Mouse (Mus musculus) forebrain, embryonic 15.5 days (tissue): ENCODE data around the gene Ampd3. TPM values are rescaled to one million over a fixed set of nuclear protein-coding genes. Genes with fewer than 3 reads are reported as not detected.

Experiments used
- ATAC-seq: fragments of 200-750 bp; cut with Nextera tagmentation; replicated peaks from 2 replicates; pipeline ENCODE4 v1.8.0; 2017; ENCODE audit warnings: mild to moderate bottlenecking, moderate TSS enrichment, moderate library complexity
- H3K27ac ChIP-seq: fragments of 300-500 bp; sonication (generic); replicated peaks from 2 replicates; pipeline ENCODE4 v1.5.1; 2015; ENCODE audit warnings: mild to moderate bottlenecking, inconsistent platforms
- H3K27me3 ChIP-seq: fragments of 300-500 bp; sonication (generic); 2 replicates; pipeline ENCODE4 v1.6.1; 2015; ENCODE audit warnings: inconsistent platforms
- H3K36me3 ChIP-seq: fragments of 300-500 bp; sonication (generic); 2 replicates; pipeline ENCODE4 v1.6.1; 2015; ENCODE audit warnings: mild to moderate bottlenecking, inconsistent platforms
- H3K4me1 ChIP-seq: fragments of 300-500 bp; sonication (generic); 2 replicates; pipeline ENCODE4 v1.6.1; 2015; ENCODE audit warnings: inconsistent platforms
- H3K4me2 ChIP-seq: fragments of 300-500 bp; sonication (generic); replicated peaks from 2 replicates; pipeline ENCODE4 v1.6.1; 2015; ENCODE audit warnings: mild to moderate bottlenecking, inconsistent platforms
- H3K4me3 ChIP-seq: fragments of 300-500 bp; sonication (generic); 2 replicates; pipeline ENCODE4 v1.5.1; 2015; ENCODE audit warnings: mild to moderate bottlenecking, inconsistent platforms
- H3K9ac ChIP-seq: fragments of 300-500 bp; sonication (generic); replicated peaks from 2 replicates; pipeline ENCODE4 v1.6.1; 2015; ENCODE audit warnings: mild to moderate bottlenecking, inconsistent platforms
- H3K9me3 ChIP-seq: fragments of 300-500 bp; sonication (generic); 2 replicates; pipeline ENCODE4 v1.6.1; 2016; ENCODE audit warnings: inconsistent platforms
- WGBS: fragments of 180-500 bp; shearing (Covaris S2); methylation state at CpG from one replicate; pipeline ENCODE4 v1.1.7; 2015; ENCODE audit warnings: mixed read lengths; 5-methylcytosine and 5-hydroxymethylcytosine counted together
- polyA plus RNA-seq: library from polyadenylated mRNA; unstranded; fragments of >200 nt; fragmentation: Nextera tagmentation; extraction: Ambion mirVana; gene quantifications from 2 replicates; pipeline ENCODE4 v1.2.1, GENCODE M21; 2015

The Ampd3 gene
- polyA plus RNA-seq, 1 experiment from 2014 or later, result 4.4 TPM

- no peak for ATAC-seq
Observed at GRCm38 (mm10) chr7:110808962-110809361, 41.0 kb downstream of the Ampd3 start.

GRCm38 (mm10) chr7:110809585-110810557, 41.9 kb downstream of the Ampd3 start:
- no peak overlapping the region for H3K27ac ChIP-seq
- H3K27me3 ChIP-seq, result no peaks in the 10 kb centered on the region
- ATAC-seq, result no peak
- WGBS, result 83% methylated on average over 18 of the region's 18 CpGs
- no peaks in the 10 kb centered on the region for H3K36me3 ChIP-seq
- no peak overlapping the region for H3K9ac ChIP-seq
- no peak overlapping the region for H3K4me2 ChIP-seq
- H3K4me1 ChIP-seq, result no peaks in the 10 kb centered on the region
- H3K4me3 ChIP-seq, result no peak overlapping the region
- no peaks in the 10 kb centered on the region for H3K9me3 ChIP-seq

More at GRCm38 (mm10) chr7:110808962-110809361, 41.0 kb downstream of the Ampd3 start:
- H3K9ac ChIP-seq, result no peak overlapping the region
- H3K27ac ChIP-seq, result no peak overlapping the region; the same call in 1 of the 2 replicates
- no peaks in the 10 kb centered on the region for H3K9me3 ChIP-seq
- no peaks in the 10 kb centered on the region for H3K27me3 ChIP-seq
- WGBS, result 66% methylated on average over 3 of the region's 3 CpGs
- H3K4me1 ChIP-seq, result peaks cover 4% of the 10 kb centered on the region; the same call in 1 of the 2 replicates
- H3K36me3 ChIP-seq, result no peaks in the 10 kb centered on the region
- no peak overlapping the region for H3K4me2 ChIP-seq
- no peak overlapping the region for H3K4me3 ChIP-seq

DNA sequence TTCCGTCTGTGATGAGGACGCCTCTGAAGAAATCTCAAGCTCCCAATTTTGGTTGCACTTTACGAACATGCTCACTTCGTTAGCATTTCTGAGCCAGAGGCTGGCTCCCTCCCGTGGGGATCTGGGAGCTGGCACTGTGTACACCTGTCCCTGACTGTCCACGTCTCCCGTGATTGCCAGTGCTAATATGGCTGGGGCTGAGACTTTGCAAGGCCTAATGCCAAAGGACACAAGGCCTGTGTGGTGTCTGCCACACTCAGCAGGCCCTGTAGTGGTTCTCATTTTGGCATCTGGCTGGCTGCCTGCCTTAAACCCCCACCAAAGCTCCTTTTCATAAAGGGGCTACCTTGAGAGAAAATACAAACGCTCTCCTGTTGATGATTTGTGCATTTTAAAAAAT, 43.0 kb downstream of the Ampd3 start:
- no peaks in the 10 kb centered on the region for H3K36me3 ChIP-seq
- no peak overlapping the region for H3K9ac ChIP-seq
- H3K9me3 ChIP-seq, result no peaks in the 10 kb centered on the region
- no peak overlapping the region for H3K4me3 ChIP-seq
- no peak overlapping the region for H3K27ac ChIP-seq
- H3K4me1 ChIP-seq, result no peaks in the 10 kb centered on the region
- no peak for ATAC-seq
- H3K4me2 ChIP-seq, result no peak overlapping the region
- WGBS, result 71% methylated on average over 8 of the region's 8 CpGs
- no peaks in the 10 kb centered on the region for H3K27me3 ChIP-seq

GRCm38 (mm10) chr7:110811529-110811928, 43.5 kb downstream of the Ampd3 start:
- WGBS, result 84% methylated on average over 5 of the region's 5 CpGs
- H3K9me3 ChIP-seq, result no peaks in the 10 kb centered on the region
- no peak overlapping the region for H3K4me2 ChIP-seq
- no peak for ATAC-seq
- no peaks in the 10 kb centered on the region for H3K4me1 ChIP-seq
- H3K9ac ChIP-seq, result no peak overlapping the region
- no peaks in the 10 kb centered on the region for H3K27me3 ChIP-seq
- H3K4me3 ChIP-seq, result no peak overlapping the region
- H3K27ac ChIP-seq, result no peak overlapping the region
- no peaks in the 10 kb centered on the region for H3K36me3 ChIP-seq

GRCm38 (mm10) chr7:110813983-110814382, 46.0 kb downstream of the Ampd3 start:
- Histone ChIP-seq H3K9me3 (no peaks in the 10 kb centered on the region), H3K27me3 (no peaks in the 10 kb centered on the region), H3K4me2 (no peak overlapping the region), H3K4me1 (no peaks in the 10 kb centered on the region), H3K36me3 (no peaks in the 10 kb centered on the region), H3K4me3 (no peak overlapping the region), H3K9ac (no peak overlapping the region), H3K27ac (no peak overlapping the region)
- ATAC-seq, result no peak
- 87% methylated on average over 1 of the region's 1 CpGs for WGBS

DNA sequence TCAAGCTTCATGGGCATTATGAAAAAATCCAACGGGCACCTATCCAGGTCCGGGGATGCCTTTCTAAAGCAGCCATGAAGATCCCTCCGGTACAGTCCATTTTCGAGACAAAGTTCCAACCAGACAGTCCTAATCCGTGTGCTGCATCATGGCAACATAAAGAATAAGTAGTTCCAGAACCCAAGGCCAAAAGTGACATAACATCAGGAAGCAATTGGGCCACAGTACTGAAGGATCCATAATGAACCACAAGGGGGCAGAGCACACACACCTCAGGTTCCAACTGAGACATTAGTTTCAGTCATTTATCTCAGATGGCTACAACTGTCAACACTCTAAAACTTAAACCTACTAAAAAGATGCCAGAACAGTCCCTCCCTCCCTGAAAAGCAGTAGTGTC, 48.0 kb downstream of the Ampd3 start:
- no peaks in the 10 kb centered on the region for H3K27me3 ChIP-seq
- no peak overlapping the region for H3K27ac ChIP-seq
- H3K4me1 ChIP-seq, result no peaks in the 10 kb centered on the region
- no peak overlapping the region for H3K4me3 ChIP-seq
- peaks cover 4% of the 10 kb centered on the region; the same call in 1 of the 2 replicates for H3K36me3 ChIP-seq
- no peak overlapping the region for H3K9ac ChIP-seq
- no peak overlapping the region for H3K4me2 ChIP-seq
- no peak for ATAC-seq
- no peaks in the 10 kb centered on the region for H3K9me3 ChIP-seq
- WGBS, result 79% methylated on average over 5 of the region's 5 CpGs

DNA sequence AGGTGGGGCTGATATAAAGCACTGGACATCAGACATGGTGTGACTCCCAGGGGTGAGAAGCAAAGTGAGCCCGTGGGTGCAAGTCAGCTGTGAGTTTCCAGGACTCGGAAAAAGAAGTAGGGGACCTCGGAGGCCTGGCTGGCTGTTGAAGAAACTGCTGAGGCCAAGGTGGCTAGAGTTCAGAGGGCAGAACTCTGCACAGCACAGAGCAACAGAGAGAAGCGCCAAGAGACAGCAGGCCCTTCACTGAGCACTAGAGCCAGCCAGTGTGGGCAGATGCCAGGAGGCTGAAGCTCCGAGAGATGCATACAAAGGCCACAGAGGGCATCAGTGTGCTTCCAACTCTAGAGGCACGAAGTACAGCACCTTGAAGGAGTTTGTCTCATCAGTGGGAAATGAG, 50.2 kb downstream of the Ampd3 start:
- H3K4me3 ChIP-seq, result no peak overlapping the region
- no peak overlapping the region for H3K4me2 ChIP-seq
- no peaks in the 10 kb centered on the region for H3K4me1 ChIP-seq
- H3K9ac ChIP-seq, result no peak overlapping the region
- no peak overlapping the region for H3K27ac ChIP-seq
- H3K36me3 ChIP-seq, result peaks cover 11% of the 10 kb centered on the region
- no peaks in the 10 kb centered on the region for H3K27me3 ChIP-seq
- no peak for ATAC-seq
- no peaks in the 10 kb centered on the region for H3K9me3 ChIP-seq
- WGBS, result 86% methylated on average over 6 of the region's 6 CpGs

GRCm38 (mm10) chr7:110818787-110819350, 50.9 kb downstream of the Ampd3 start:
- no peak overlapping the region for H3K4me2 ChIP-seq
- no peak for ATAC-seq
- no peaks in the 10 kb centered on the region for H3K27me3 ChIP-seq
- peaks cover 17% of the 10 kb centered on the region for H3K36me3 ChIP-seq
- H3K27ac ChIP-seq, result no peak overlapping the region
- H3K9me3 ChIP-seq, result no peaks in the 10 kb centered on the region
- WGBS, result 92% methylated on average over 11 of the region's 11 CpGs
- H3K4me3 ChIP-seq, result no peak overlapping the region
- no peak overlapping the region for H3K9ac ChIP-seq
- no peaks in the 10 kb centered on the region for H3K4me1 ChIP-seq

- no peak overlapping the region for H3K4me3 ChIP-seq
- peaks cover 31% of the 10 kb centered on the region for H3K36me3 ChIP-seq
- no peaks in the 10 kb centered on the region for H3K4me1 ChIP-seq
- H3K9ac ChIP-seq, result no peak overlapping the region
- no peak overlapping the region for H3K27ac ChIP-seq
- ATAC-seq, result no peak
- 63% methylated on average over 5 of the region's 5 CpGs for WGBS
- no peaks in the 10 kb centered on the region for H3K9me3 ChIP-seq
- no peaks in the 10 kb centered on the region for H3K27me3 ChIP-seq
- no peak overlapping the region for H3K4me2 ChIP-seq
Observed at GRCm38 (mm10) chr7:110821068-110821467, 53.1 kb downstream of the Ampd3 start.

DNA sequence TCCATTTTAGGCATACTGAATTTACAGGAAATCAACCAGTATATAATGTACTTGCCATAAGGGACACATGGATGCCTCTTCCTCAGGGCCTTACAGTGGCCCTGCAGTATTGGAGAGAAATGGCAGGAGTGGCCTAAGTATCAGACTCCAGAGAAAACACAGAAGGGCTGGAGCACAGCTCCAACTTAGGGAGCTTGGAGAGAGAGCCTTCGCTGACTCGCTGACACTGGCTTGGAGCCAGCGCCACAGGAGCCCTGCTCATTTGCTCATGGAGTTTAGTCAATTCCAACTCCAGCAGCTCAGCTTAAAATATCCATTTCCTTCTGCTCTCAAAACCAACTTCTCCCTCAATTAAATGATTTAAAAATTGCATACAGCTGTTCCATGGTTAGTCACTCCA, 53.6 kb downstream of the Ampd3 start:
- no peak overlapping the region for H3K9ac ChIP-seq
- no peak overlapping the region for H3K4me3 ChIP-seq
- H3K27me3 ChIP-seq, result no peaks in the 10 kb centered on the region
- no peak overlapping the region for H3K27ac ChIP-seq
- H3K4me2 ChIP-seq, result no peak overlapping the region
- H3K36me3 ChIP-seq, result peaks cover 31% of the 10 kb centered on the region
- ATAC-seq, result no peak
- no peaks in the 10 kb centered on the region for H3K4me1 ChIP-seq
- no peaks in the 10 kb centered on the region for H3K9me3 ChIP-seq
- 63% methylated on average over 3 of the region's 3 CpGs for WGBS

GRCm38 (mm10) chr7:110822055-110822454, 54.0 kb downstream of the Ampd3 start:
- Histone ChIP-seq H3K4me3 (no peak overlapping the region), H3K4me1 (no peaks in the 10 kb centered on the region), H3K9ac (no peak overlapping the region), H3K27me3 (no peaks in the 10 kb centered on the region), H3K4me2 (no peak overlapping the region), H3K27ac (no peak overlapping the region), H3K36me3 (peaks cover 31% of the 10 kb centered on the region), H3K9me3 (no peaks in the 10 kb centered on the region)
- no peak for ATAC-seq
- WGBS, result 76% methylated on average over 4 of the region's 4 CpGs

DNA sequence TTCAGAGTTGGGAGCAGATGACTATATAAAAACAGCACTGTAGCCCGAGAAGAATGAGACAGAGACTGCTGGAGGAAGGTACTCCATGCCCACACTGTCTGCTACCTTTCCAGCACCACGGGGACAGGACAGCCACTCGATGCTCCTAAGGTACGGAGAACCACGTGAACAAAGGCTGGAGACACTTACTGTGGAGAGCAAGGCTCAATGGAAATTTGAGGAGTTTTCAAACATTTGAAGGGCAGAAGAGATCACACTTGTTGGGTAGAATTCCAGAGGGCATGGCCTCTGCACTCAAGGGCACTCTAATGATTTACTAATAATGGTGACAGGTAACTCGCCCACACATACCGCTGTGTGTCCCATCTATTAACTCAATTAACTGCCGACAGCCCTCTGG, 55.1 kb downstream of the Ampd3 start:
- H3K27me3 ChIP-seq, result no peaks in the 10 kb centered on the region
- H3K36me3 ChIP-seq, result peaks cover 31% of the 10 kb centered on the region
- no peak overlapping the region for H3K27ac ChIP-seq
- H3K4me3 ChIP-seq, result no peak overlapping the region
- no peak for ATAC-seq
- no peak overlapping the region for H3K9ac ChIP-seq
- H3K9me3 ChIP-seq, result no peaks in the 10 kb centered on the region
- WGBS, result 88% methylated on average over 8 of the region's 8 CpGs
- no peaks in the 10 kb centered on the region for H3K4me1 ChIP-seq
- no peak overlapping the region for H3K4me2 ChIP-seq
